Mouse (Mus musculus): ENCODE results near the gene Lrig1. TPM values are rescaled to one million over a fixed set of nuclear protein-coding genes. Genes with fewer than 3 reads are reported as not detected.
A peak's percentile ranks its signal among the peaks of the same experiment; 100 is the strongest.

The Lrig1 gene
- polyA plus RNA-seq, 1 experiment = 0.32 TPM

GRCm38 (mm10) chr6:94604546-94604945 is 95.4 kb downstream of the Lrig1 start:
- peak overlapping the region; percentile 79 for H3K27ac ChIP-seq (ENCODE audit: insufficient read depth, low read depth, low read length)
- TF ChIP-seq POLR2A (IDR thresholded peaks at IDR 0.05; ENCODE audit: borderline replicate concordance, low read depth, low read length) (no peak), CTCF (IDR thresholded peaks at IDR 0.05; ENCODE audit: low read depth, low read length) (no peak)
- H3K4me3 ChIP-seq (ENCODE audit: insufficient read depth, low read length) = no peak overlapping the region
- H3K4me1 ChIP-seq (ENCODE audit: control insufficient read depth, insufficient read depth, low read length) = peaks cover 30% of the 10 kb centered on the region

- no peak overlapping the region for H3K4me3 ChIP-seq (ENCODE audit: insufficient read depth, low read length)
- H3K4me1 ChIP-seq (ENCODE audit: control insufficient read depth, insufficient read depth, low read length) = peaks cover 30% of the 10 kb centered on the region
- H3K27ac ChIP-seq (ENCODE audit: insufficient read depth, low read depth, low read length) = peak overlapping the region; percentile 79
- TF ChIP-seq POLR2A (IDR thresholded peaks at IDR 0.05; ENCODE audit: borderline replicate concordance, low read depth, low read length) = no peak
- TF ChIP-seq CTCF (IDR thresholded peaks at IDR 0.05; ENCODE audit: low read depth, low read length) = no peak
These were observed 95.9 kb downstream of the Lrig1 start for GRCm38 (mm10) chr6:94604072-94604471.

- H3K4me3 ChIP-seq (ENCODE audit: insufficient read depth, low read length) = no peak overlapping the region
- TF ChIP-seq CTCF (IDR thresholded peaks at IDR 0.05; ENCODE audit: low read depth, low read length) (no peak), POLR2A (IDR thresholded peaks at IDR 0.05; ENCODE audit: borderline replicate concordance, low read depth, low read length) (no peak)
- peaks cover 30% of the 10 kb centered on the region for H3K4me1 ChIP-seq (ENCODE audit: control insufficient read depth, insufficient read depth, low read length)
- H3K27ac ChIP-seq (ENCODE audit: insufficient read depth, low read depth, low read length) = no peak overlapping the region
These were observed 98.1 kb downstream of the Lrig1 start for GRCm38 (mm10) chr6:94601811-94602210.

GRCm38 (mm10) chr6:94601101-94601500 is 98.9 kb downstream of the Lrig1 start:
- Histone ChIP-seq H3K4me3 (ENCODE audit: insufficient read depth, low read length) (no peak overlapping the region), H3K27ac (ENCODE audit: insufficient read depth, low read depth, low read length) (no peak overlapping the region), H3K4me1 (ENCODE audit: control insufficient read depth, insufficient read depth, low read length) (peaks cover 30% of the 10 kb centered on the region)
- TF ChIP-seq POLR2A (IDR thresholded peaks at IDR 0.05; ENCODE audit: borderline replicate concordance, low read depth, low read length) (no peak), CTCF (IDR thresholded peaks at IDR 0.05; ENCODE audit: low read depth, low read length) (no peak)

GRCm38 (mm10) chr6:94599016-94599415 is 100.9 kb downstream of the Lrig1 start:
- Histone ChIP-seq H3K27ac (ENCODE audit: insufficient read depth, low read depth, low read length) (no peak overlapping the region), H3K4me3 (ENCODE audit: insufficient read depth, low read length) (no peak overlapping the region), H3K4me1 (ENCODE audit: control insufficient read depth, insufficient read depth, low read length) (peaks cover 20% of the 10 kb centered on the region)
- no peak for TF ChIP-seq CTCF (IDR thresholded peaks at IDR 0.05; ENCODE audit: low read depth, low read length)
- no peak for TF ChIP-seq POLR2A (IDR thresholded peaks at IDR 0.05; ENCODE audit: borderline replicate concordance, low read depth, low read length)

- Histone ChIP-seq H3K4me3 (ENCODE audit: insufficient read depth, low read length) (no peak overlapping the region), H3K27ac (ENCODE audit: insufficient read depth, low read depth, low read length) (no peak overlapping the region), H3K4me1 (ENCODE audit: control insufficient read depth, insufficient read depth, low read length) (peaks cover 14% of the 10 kb centered on the region)
- TF ChIP-seq POLR2A (IDR thresholded peaks at IDR 0.05; ENCODE audit: borderline replicate concordance, low read depth, low read length) (no peak), CTCF (IDR thresholded peaks at IDR 0.05; ENCODE audit: low read depth, low read length) (no peak)
These were observed 101.5 kb downstream of the Lrig1 start for GRCm38 (mm10) chr6:94598421-94598820.

- peaks cover 12% of the 10 kb centered on the region for H3K4me1 ChIP-seq (ENCODE audit: control insufficient read depth, insufficient read depth, low read length)
- no peak for TF ChIP-seq CTCF (IDR thresholded peaks at IDR 0.05; ENCODE audit: low read depth, low read length)
- no peak for TF ChIP-seq POLR2A (IDR thresholded peaks at IDR 0.05; ENCODE audit: borderline replicate concordance, low read depth, low read length)
- no peak overlapping the region for H3K27ac ChIP-seq (ENCODE audit: insufficient read depth, low read depth, low read length)
- no peak overlapping the region for H3K4me3 ChIP-seq (ENCODE audit: insufficient read depth, low read length)
These were observed 103.0 kb downstream of the Lrig1 start for GRCm38 (mm10) chr6:94596761-94597485.

GRCm38 (mm10) chr6:94596051-94596760 is 103.8 kb downstream of the Lrig1 start:
- Histone ChIP-seq H3K27ac (ENCODE audit: insufficient read depth, low read depth, low read length) (no peak overlapping the region), H3K4me1 (ENCODE audit: control insufficient read depth, insufficient read depth, low read length) (peaks cover 6% of the 10 kb centered on the region), H3K4me3 (ENCODE audit: insufficient read depth, low read length) (no peak overlapping the region)
- TF ChIP-seq POLR2A (IDR thresholded peaks at IDR 0.05; ENCODE audit: borderline replicate concordance, low read depth, low read length) = no peak
- no peak for TF ChIP-seq CTCF (IDR thresholded peaks at IDR 0.05; ENCODE audit: low read depth, low read length)

GRCm38 (mm10) chr6:94595206-94595605 is 104.8 kb downstream of the Lrig1 start:
- no peak overlapping the region for H3K4me3 ChIP-seq (ENCODE audit: insufficient read depth, low read length)
- TF ChIP-seq POLR2A (IDR thresholded peaks at IDR 0.05; ENCODE audit: borderline replicate concordance, low read depth, low read length) (no peak), CTCF (IDR thresholded peaks at IDR 0.05; ENCODE audit: low read depth, low read length) (no peak)
- H3K4me1 ChIP-seq (ENCODE audit: control insufficient read depth, insufficient read depth, low read length) = no peaks in the 10 kb centered on the region
- no peak overlapping the region for H3K27ac ChIP-seq (ENCODE audit: insufficient read depth, low read depth, low read length)

- no peak overlapping the region for H3K4me3 ChIP-seq (ENCODE audit: insufficient read depth, low read length)
- H3K27ac ChIP-seq (ENCODE audit: insufficient read depth, low read depth, low read length) = no peak overlapping the region
- TF ChIP-seq POLR2A (IDR thresholded peaks at IDR 0.05; ENCODE audit: borderline replicate concordance, low read depth, low read length) = no peak
- TF ChIP-seq CTCF (IDR thresholded peaks at IDR 0.05; ENCODE audit: low read depth, low read length) = no peak
- no peaks in the 10 kb centered on the region for H3K4me1 ChIP-seq (ENCODE audit: control insufficient read depth, insufficient read depth, low read length)
These were observed 105.2 kb downstream of the Lrig1 start for GRCm38 (mm10) chr6:94594711-94595110.

All from bone marrow macrophage, adult 2 months (primary cell).